Mouse (Mus musculus) spleen, adult 2 months (tissue): ENCODE data around the gene 1700025G04Rik.

Experiments
- CTCF ChIP-seq: fragments of 200-500 bp; IDR thresholded peaks from 2 replicates; pipeline ENCODE4 v1.5.1; 2011; ENCODE audit warnings: mild to moderate bottlenecking, inconsistent platforms; ENCODE audit not compliant: insufficient read depth, insufficient read length, insufficient replicate concordance; ENCODE audit errors: extremely low read depth
- POLR2A ChIP-seq: fragments of 200-500 bp; IDR thresholded peaks from 2 replicates; pipeline ENCODE4 v1.6.1; 2011; ENCODE audit warnings: low read depth, low read length, inconsistent platforms

DNA sequence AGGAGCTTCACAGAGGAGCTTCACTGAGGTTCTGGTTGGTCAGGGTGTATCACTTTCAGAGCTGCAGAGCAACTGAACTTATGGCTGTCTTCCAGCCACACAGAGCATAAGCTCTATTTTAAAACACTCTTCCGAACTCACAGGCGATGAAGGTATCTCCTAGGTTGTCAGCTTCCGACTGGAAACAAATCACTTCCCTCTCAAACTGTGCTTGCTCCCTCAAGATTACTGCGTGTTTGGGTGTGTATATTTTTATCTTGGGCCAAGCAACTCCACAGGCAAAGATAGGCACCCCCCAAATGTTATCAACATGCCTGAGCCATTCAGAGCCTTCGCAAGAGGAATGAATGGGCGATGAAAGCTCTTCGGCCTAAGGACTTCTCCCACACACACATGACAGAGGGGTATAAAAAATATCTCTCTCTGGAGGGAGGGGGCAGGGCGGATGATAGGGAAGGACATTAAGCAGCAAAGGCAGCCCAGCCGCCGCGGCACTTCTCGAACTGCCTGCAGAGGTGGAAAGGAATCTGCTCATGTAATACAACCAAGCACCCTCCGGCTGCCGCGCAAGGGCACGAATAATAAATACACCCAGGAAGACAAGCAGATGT, 1.0 kb downstream of the 1700025G04Rik start:
- TF ChIP-seq CTCF (no peak), POLR2A (no peak)
